Mouse (Mus musculus): ENCODE measurements around the gene Gm853. TPM values are rescaled to one million over a fixed set of nuclear protein-coding genes. Genes with fewer than 3 reads are reported as not detected.

Gene Gm853
- polyA plus RNA-seq, 1 experiment from 2014 or later: not detected

DNA sequence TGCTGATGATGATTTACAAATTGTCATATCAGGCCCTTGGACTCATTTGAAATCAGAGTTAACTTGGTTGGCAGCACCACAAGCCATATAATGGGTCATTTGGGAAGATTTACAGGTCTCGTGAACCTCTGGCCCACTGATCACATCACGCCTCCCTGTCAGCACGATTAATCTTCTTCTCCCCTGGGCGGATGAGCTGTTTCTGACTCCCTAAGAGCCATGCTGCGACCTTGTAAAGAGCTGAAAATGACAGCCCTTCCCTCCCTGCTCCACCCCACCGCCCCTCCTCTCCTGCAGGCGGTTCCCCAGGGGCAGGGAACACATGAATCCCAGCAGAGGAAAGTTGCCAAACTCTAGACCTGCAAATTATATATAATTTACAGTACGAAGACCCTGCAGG, 14.2 kb upstream of the Gm853 start:
- no peaks in the 10 kb centered on the region for H3K9me3 ChIP-seq (ENCODE audit: low read length)
- no peak overlapping the region for H3K4me3 ChIP-seq (ENCODE audit: low read depth, low read length)
- ATAC-seq (no peak), DNase-seq (ENCODE audit: low spot score) (no peak)
- no peak overlapping the region for H3K4me2 ChIP-seq (replicated peaks; ENCODE audit: low read depth, low read length)
- TF ChIP-seq CTCF (IDR thresholded peaks at IDR 0.05) (no peak), EP300 (IDR thresholded peaks at IDR 0.05) (no peak)
- H3K4me1 ChIP-seq (ENCODE audit: insufficient read depth, low read depth, low read length): no peaks in the 10 kb centered on the region
- 44% methylated on average over 8 of the region's 8 CpGs for WGBS
- H3K9ac ChIP-seq (replicated peaks; ENCODE audit: low read depth): no peak overlapping the region
- H3K27ac ChIP-seq (ENCODE audit: low read length): no peak overlapping the region
- no peaks in the 10 kb centered on the region for H3K36me3 ChIP-seq (ENCODE audit: insufficient read depth, low read length)
- H3K27me3 ChIP-seq (replicated peaks; ENCODE audit: insufficient read depth, low read length): no peaks in the 10 kb centered on the region

DNA sequence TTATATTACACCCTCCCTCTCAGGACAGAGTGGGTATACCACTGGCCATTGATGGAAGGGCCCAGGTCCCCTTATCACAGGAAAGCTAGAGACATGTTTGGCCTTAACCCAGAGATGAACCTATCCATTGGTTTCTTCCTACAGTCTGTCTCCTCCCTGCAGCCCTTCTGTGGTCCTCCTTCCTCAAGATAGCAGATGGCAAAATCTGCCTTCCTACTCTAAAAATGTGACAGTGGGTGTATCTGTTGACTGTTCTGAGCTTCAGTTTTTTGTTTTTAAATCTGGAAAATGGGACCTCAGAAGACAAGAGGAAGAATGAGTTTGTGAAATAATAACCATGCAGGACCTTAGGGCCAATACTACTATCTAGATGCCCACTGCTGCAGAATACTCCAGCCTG, 1.9 kb upstream of the Gm853 start:
- Histone ChIP-seq H3K4me3 (ENCODE audit: low read depth, low read length) (no peak overlapping the region), H3K27ac (ENCODE audit: low read length) (no peak overlapping the region), H3K4me1 (ENCODE audit: insufficient read depth, low read depth, low read length) (no peaks in the 10 kb centered on the region), H3K27me3 (replicated peaks; ENCODE audit: insufficient read depth, low read length) (no peaks in the 10 kb centered on the region), H3K36me3 (ENCODE audit: insufficient read depth, low read length) (no peaks in the 10 kb centered on the region), H3K4me2 (replicated peaks; ENCODE audit: low read depth, low read length) (no peak overlapping the region), H3K9me3 (ENCODE audit: low read length) (no peaks in the 10 kb centered on the region), H3K9ac (replicated peaks; ENCODE audit: low read depth) (no peak overlapping the region)
- no peak for TF ChIP-seq EP300 (IDR thresholded peaks at IDR 0.05)
- no peak for TF ChIP-seq CTCF (IDR thresholded peaks at IDR 0.05)
- ATAC-seq (no peak), DNase-seq (ENCODE audit: low spot score) (no peak)

GRCm38 (mm10) chr4:130220176-130220575, 2.0 kb downstream of the Gm853 start:
- no peaks in the 10 kb centered on the region for H3K27me3 ChIP-seq (replicated peaks; ENCODE audit: insufficient read depth, low read length)
- no peaks in the 10 kb centered on the region for H3K4me1 ChIP-seq (ENCODE audit: insufficient read depth, low read depth, low read length)
- no peak overlapping the region for H3K9ac ChIP-seq (replicated peaks; ENCODE audit: low read depth)
- H3K4me2 ChIP-seq (replicated peaks; ENCODE audit: low read depth, low read length): no peak overlapping the region
- ATAC-seq: no peak
- no peak overlapping the region for H3K27ac ChIP-seq (ENCODE audit: low read length)
- DNase-seq (ENCODE audit: low spot score): no peak
- H3K36me3 ChIP-seq (ENCODE audit: insufficient read depth, low read length): no peaks in the 10 kb centered on the region
- no peaks in the 10 kb centered on the region for H3K9me3 ChIP-seq (ENCODE audit: low read length)
- H3K4me3 ChIP-seq (ENCODE audit: low read depth, low read length): no peak overlapping the region
- TF ChIP-seq EP300 (IDR thresholded peaks at IDR 0.05) (no peak), CTCF (IDR thresholded peaks at IDR 0.05) (no peak)
- WGBS: 71% methylated on average over 9 of the region's 9 CpGs

- Histone ChIP-seq H3K36me3 (ENCODE audit: insufficient read depth, low read length) (no peaks in the 10 kb centered on the region), H3K9me3 (ENCODE audit: low read length) (no peaks in the 10 kb centered on the region), H3K4me3 (ENCODE audit: low read depth, low read length) (no peak overlapping the region), H3K9ac (replicated peaks; ENCODE audit: low read depth) (no peak overlapping the region), H3K27ac (ENCODE audit: low read length) (no peak overlapping the region), H3K27me3 (replicated peaks; ENCODE audit: insufficient read depth, low read length) (no peaks in the 10 kb centered on the region), H3K4me1 (ENCODE audit: insufficient read depth, low read depth, low read length) (no peaks in the 10 kb centered on the region), H3K4me2 (replicated peaks; ENCODE audit: low read depth, low read length) (no peak overlapping the region)
- 84% methylated on average over 8 of the region's 8 CpGs for WGBS
- ATAC-seq (no peak), DNase-seq (ENCODE audit: low spot score) (no peak)
- TF ChIP-seq EP300 (IDR thresholded peaks at IDR 0.05) (no peak), CTCF (IDR thresholded peaks at IDR 0.05) (no peak)
Observed at GRCm38 (mm10) chr4:130215392-130215791, 6.8 kb downstream of the Gm853 start.

DNA sequence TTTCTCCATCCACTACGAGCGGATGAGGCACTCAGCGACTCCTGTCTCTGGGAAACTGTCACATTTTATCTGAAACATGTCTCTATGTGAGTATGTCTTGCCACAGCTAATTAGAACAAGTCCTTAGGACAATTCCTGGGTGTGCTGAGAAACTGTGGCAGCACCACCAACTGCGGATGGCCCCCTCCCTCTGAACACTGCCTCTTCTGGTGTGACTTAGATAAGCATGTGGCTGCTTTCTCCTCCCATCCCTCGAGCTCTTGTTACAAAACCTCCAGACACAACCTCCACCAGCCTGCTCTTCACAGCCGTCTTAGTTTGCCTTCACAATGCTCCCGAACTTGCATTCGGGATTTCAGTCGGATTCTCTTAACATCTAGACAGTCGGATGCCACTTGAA, 8.3 kb downstream of the Gm853 start:
- TF ChIP-seq EP300 (IDR thresholded peaks at IDR 0.05) (no peak), CTCF (IDR thresholded peaks at IDR 0.05) (no peak)
- no peaks in the 10 kb centered on the region for H3K36me3 ChIP-seq (ENCODE audit: insufficient read depth, low read length)
- no peak overlapping the region for H3K9ac ChIP-seq (replicated peaks; ENCODE audit: low read depth)
- H3K4me1 ChIP-seq (ENCODE audit: insufficient read depth, low read depth, low read length): no peaks in the 10 kb centered on the region
- no peak overlapping the region for H3K4me2 ChIP-seq (replicated peaks; ENCODE audit: low read depth, low read length)
- ATAC-seq (no peak), DNase-seq (ENCODE audit: low spot score) (no peak)
- H3K4me3 ChIP-seq (ENCODE audit: low read depth, low read length): no peak overlapping the region
- H3K27ac ChIP-seq (ENCODE audit: low read length): no peak overlapping the region
- no peaks in the 10 kb centered on the region for H3K27me3 ChIP-seq (replicated peaks; ENCODE audit: insufficient read depth, low read length)
- 62% methylated on average over 10 of the region's 10 CpGs for WGBS
- H3K9me3 ChIP-seq (ENCODE audit: low read length): no peaks in the 10 kb centered on the region

- Histone ChIP-seq H3K4me2 (replicated peaks; ENCODE audit: low read depth, low read length) (no peak overlapping the region), H3K9ac (replicated peaks; ENCODE audit: low read depth) (no peak overlapping the region), H3K4me1 (ENCODE audit: insufficient read depth, low read depth, low read length) (no peaks in the 10 kb centered on the region), H3K36me3 (ENCODE audit: insufficient read depth, low read length) (no peaks in the 10 kb centered on the region), H3K4me3 (ENCODE audit: low read depth, low read length) (no peak overlapping the region), H3K27ac (ENCODE audit: low read length) (no peak overlapping the region), H3K27me3 (replicated peaks; ENCODE audit: insufficient read depth, low read length) (no peaks in the 10 kb centered on the region), H3K9me3 (ENCODE audit: low read length) (no peaks in the 10 kb centered on the region)
- 70% methylated on average over 4 of the region's 4 CpGs for WGBS
- DNase-seq (ENCODE audit: low spot score) (no peak), ATAC-seq (no peak)
- TF ChIP-seq CTCF (IDR thresholded peaks at IDR 0.05): no peak
- no peak for TF ChIP-seq EP300 (IDR thresholded peaks at IDR 0.05)
Observed at GRCm38 (mm10) chr4:130213197-130213596, 9.0 kb downstream of the Gm853 start.

- H3K9me3 ChIP-seq (ENCODE audit: low read length): no peaks in the 10 kb centered on the region
- H3K9ac ChIP-seq (replicated peaks; ENCODE audit: low read depth): no peak overlapping the region
- H3K27me3 ChIP-seq (replicated peaks; ENCODE audit: insufficient read depth, low read length): no peaks in the 10 kb centered on the region
- no peak overlapping the region for H3K4me3 ChIP-seq (ENCODE audit: low read depth, low read length)
- ATAC-seq: no peak
- 71% methylated on average over 7 of the region's 7 CpGs for WGBS
- H3K27ac ChIP-seq (ENCODE audit: low read length): no peak overlapping the region
- no peak for DNase-seq (ENCODE audit: low spot score)
- no peak overlapping the region for H3K4me2 ChIP-seq (replicated peaks; ENCODE audit: low read depth, low read length)
- H3K36me3 ChIP-seq (ENCODE audit: insufficient read depth, low read length): no peaks in the 10 kb centered on the region
- TF ChIP-seq CTCF (IDR thresholded peaks at IDR 0.05) (no peak), EP300 (IDR thresholded peaks at IDR 0.05) (no peak)
- no peaks in the 10 kb centered on the region for H3K4me1 ChIP-seq (ENCODE audit: insufficient read depth, low read depth, low read length)
Observed at GRCm38 (mm10) chr4:130212421-130212820, 9.8 kb downstream of the Gm853 start.

Measured in lung, postnatal 0 days (tissue).